ENCODE assay signal across 8 mouse cellular contexts in genomic region chr5:35574653-35575599, GRCm38 (mm10). TPM values are rescaled to one million over a fixed set of nuclear protein-coding genes. Genes with fewer than 3 reads are reported as not detected.
DNase-seq lines count a peak whose midpoint lies in the region; ATAC-seq and TF ChIP-seq lines count a peak whose summit lies in the region.

Gene Trmt44 (minus strand): TSS chr5:35575070.

- no peak for TF ChIP-seq CTCF in CH12.LX (conservative IDR thresholded peaks at IDR 0.05 in 1 of 2, IDR thresholded peaks at IDR 0.05 in 1 of 2; ENCODE audit: low read depth in 2 of 2, low read length in 2 of 2)
- TF ChIP-seq CTCF in liver, postnatal 0 days (IDR thresholded peaks at IDR 0.05; ENCODE audit: low read depth): no peak

- H3K9me3 ChIP-seq in CH12.LX (replicated peaks; ENCODE audit: low read length): no peaks in the 10 kb centered on the region
- no peaks in the 10 kb centered on the region for H3K9me3 ChIP-seq in forebrain, embryonic 12.5 days
- H3K9me3 ChIP-seq in liver, postnatal 0 days (ENCODE audit: low read length): no peaks in the 10 kb centered on the region
- no peaks in the 10 kb centered on the region for H3K9me3 ChIP-seq in neural tube, embryonic 14.5 days (ENCODE audit: control insufficient read depth, low read length)

- peak; percentile 81 for DNase-seq in CH12.LX (ENCODE audit: extremely low read depth)
- DNase-seq in c-Kit-positive CD71-positive TER-119-negative erythroid progenitor cells, embryonic 14.5 days (ENCODE audit: low read depth): peak; percentile 75
- DNase-seq in heart, postnatal 10 days: peak; percentile 96 to 97
- DNase-seq in large intestine, adult 2 months (ENCODE audit: low read depth, low spot score): peak; percentile 76
- peak; percentile 92 for DNase-seq in liver, postnatal 0 days
- DNase-seq in testis, postnatal 10 days (ENCODE audit: low spot score): peak; percentile 93

- TF ChIP-seq EP300 in CH12.LX (IDR thresholded peaks at IDR 0.05; ENCODE audit: low read length): no peak
- no peak for TF ChIP-seq EP300 in liver, postnatal 0 days (IDR thresholded peaks at IDR 0.05; ENCODE audit: low read depth)

- 4% methylated on average over 56 of the region's 56 CpGs for WGBS in forebrain, embryonic 12.5 days
- 3% methylated on average over 56 of the region's 56 CpGs for whole genome bisulfite sequencing in large intestine, adult 2 months
- 3% methylated on average over 56 of the region's 56 CpGs for WGBS in liver, postnatal 0 days (ENCODE audit: insufficient replicate concordance)
- 4% methylated on average over 56 of the region's 56 CpGs for WGBS in neural tube, embryonic 14.5 days

- ATAC-seq in forebrain, embryonic 12.5 days (ENCODE audit: low FRiP score): peak; percentile 97
- ATAC-seq in liver, postnatal 0 days: peak; percentile 98
- peak; percentile 97 for ATAC-seq in neural tube, embryonic 14.5 days (ENCODE audit: low read depth)

- H3K79me2 ChIP-seq in CH12.LX (replicated peaks; ENCODE audit: control insufficient read depth, extremely low read depth, insufficient read depth, poor library complexity, severe bottlenecking): 0 out of 2 replicates have a peak, but pooled peaks cover 6% of the 10 kb centered on the region

- H3K27me3 ChIP-seq in CH12.LX (replicated peaks): peaks cover 6% of the 10 kb centered on the region
- peaks cover 27% of the 10 kb centered on the region for H3K27me3 ChIP-seq in forebrain, embryonic 12.5 days
- H3K27me3 ChIP-seq in liver, postnatal 0 days (ENCODE audit: insufficient read depth, low read length): no peaks in the 10 kb centered on the region
- H3K27me3 ChIP-seq in neural tube, embryonic 14.5 days (ENCODE audit: control insufficient read depth, insufficient read depth, low read length): no peaks in the 10 kb centered on the region

- in situ Hi-C loops in CH12.LX (cut with MboI; ENCODE audit: low pct_ligation_motif_present, low pct_unique_long_range_greater_than_20kb, low sequenced_read_pairs): no loop called here

- H3K4me2 ChIP-seq in CH12.LX (ENCODE audit: insufficient read depth, low read depth, poor library complexity, severe bottlenecking): peak within 1 kb of the TSS; percentile 87
- H3K4me2 ChIP-seq in forebrain, embryonic 12.5 days: peak within 1 kb of the TSS; percentile 97
- peak within 1 kb of the TSS; percentile 83 for H3K4me2 ChIP-seq in liver, postnatal 0 days (ENCODE audit: low read depth, low read length)
- H3K4me2 ChIP-seq in neural tube, embryonic 14.5 days (ENCODE audit: low read depth, low read length): peak within 1 kb of the TSS; percentile 76

- TF ChIP-seq POLR2A in CH12.LX (IDR thresholded peaks at IDR 0.05; ENCODE audit: low read depth, low read length): peak; percentile 96

- peaks cover 6 to 9% of the 10 kb centered on the region in 2 experiments; a peak in 3 of 4 replicates for H3K4me1 ChIP-seq in CH12.LX (ENCODE audit: control insufficient read depth in 1 of 2, insufficient read depth in 2 of 2)
- H3K4me1 ChIP-seq in forebrain, embryonic 12.5 days: peaks cover 9% of the 10 kb centered on the region
- H3K4me1 ChIP-seq in liver, postnatal 0 days (ENCODE audit: insufficient read depth): peaks cover 12% of the 10 kb centered on the region
- peaks cover 8% of the 10 kb centered on the region; the same call in 1 of the 2 replicates for H3K4me1 ChIP-seq in neural tube, embryonic 14.5 days (ENCODE audit: control insufficient read depth, insufficient read depth, low read length)

- H3K36me3 ChIP-seq in CH12.LX (replicated peaks in 1 of 2; ENCODE audit: control insufficient read depth in 1 of 2, insufficient read depth in 1 of 2, low read length in 1 of 2): peaks cover 25 to 39% of the 10 kb centered on the region in 2 experiments
- H3K36me3 ChIP-seq in forebrain, embryonic 12.5 days (replicated peaks): peaks cover 31% of the 10 kb centered on the region
- peaks cover 28% of the 10 kb centered on the region for H3K36me3 ChIP-seq in liver, postnatal 0 days (replicated peaks; ENCODE audit: insufficient read depth, low read length)
- peaks cover 12% of the 10 kb centered on the region for H3K36me3 ChIP-seq in neural tube, embryonic 14.5 days (ENCODE audit: control insufficient read depth, insufficient read depth, low read length)

- no peak for TF ChIP-seq RAD21 in CH12.LX (IDR thresholded peaks at IDR 0.05; ENCODE audit: low read depth, low read length)

- intact Hi-C loops in heart, postnatal 10 days (cut with DNase I): no loop called here

- dilution Hi-C loops in CH12.LX (cut with MboI; ENCODE audit: extremely low pct_ligation_motif_present, extremely low pct_unique_long_range_greater_than_20kb, low sequenced_read_pairs): no loop called here

- H3K4me3 ChIP-seq in CH12.LX (replicated peaks in 1 of 3; ENCODE audit: low read depth in 2 of 3, low read length in 2 of 3, poor library complexity in 1 of 3): peak within 1 kb of the TSS; percentile 83 to 99 (median 95)
- peak within 1 kb of the TSS; percentile 97 for H3K4me3 ChIP-seq in forebrain, embryonic 12.5 days (replicated peaks)
- H3K4me3 ChIP-seq in liver, postnatal 0 days (ENCODE audit: low read depth, low read length): peak within 1 kb of the TSS; percentile 89
- H3K4me3 ChIP-seq in neural tube, embryonic 14.5 days (ENCODE audit: low read depth, low read length): peak within 1 kb of the TSS; percentile 93

- no peak within 1 kb of the TSS for H3K27ac ChIP-seq in CH12.LX (ENCODE audit: insufficient read depth, low read depth)
- peak within 1 kb of the TSS; percentile 88 for H3K27ac ChIP-seq in forebrain, embryonic 12.5 days
- peak within 1 kb of the TSS; percentile 82 for H3K27ac ChIP-seq in liver, postnatal 0 days (ENCODE audit: low read depth)
- peak within 1 kb of the TSS; percentile 92 for H3K27ac ChIP-seq in neural tube, embryonic 14.5 days (ENCODE audit: low read depth, low read length)

- H3K9ac ChIP-seq in CH12.LX (ENCODE audit: insufficient read depth, low read depth): peak within 1 kb of the TSS; percentile 72
- H3K9ac ChIP-seq in forebrain, embryonic 12.5 days: peak within 1 kb of the TSS; percentile 85
- H3K9ac ChIP-seq in liver, postnatal 0 days (replicated peaks): peak within 1 kb of the TSS; percentile 81
- peak within 1 kb of the TSS; percentile 68 for H3K9ac ChIP-seq in neural tube, embryonic 14.5 days (replicated peaks; ENCODE audit: low read depth, low read length)

TF ChIP-seq in CH12.LX, 34 proteins besides CTCF, POLR2A, EP300 and RAD21 (continues in another document):
- TF ChIP-seq RCOR1 (conservative IDR thresholded peaks at IDR 0.05; ENCODE audit: low read depth, low read length) (0 out of 2 replicates have a peak, but pooled peaks have one; percentile 44), GABPA (IDR thresholded peaks at IDR 0.05; ENCODE audit: insufficient replicate concordance, low read depth, low read length) (peak; percentile 31; the same call in 1 of the 2 replicates), POLR2AphosphoS2 (IDR thresholded peaks at IDR 0.05; ENCODE audit: low read depth, low read length) (peak; percentile 89), USF1 (IDR thresholded peaks at IDR 0.05; ENCODE audit: low read depth, low read length) (no peak), USF2 (conservative IDR thresholded peaks at IDR 0.05; ENCODE audit: low read depth, low read length) (no peak), BHLHE40 (IDR thresholded peaks at IDR 0.05; ENCODE audit: low read depth, low read length) (peak; percentile 57), ELF1 (IDR thresholded peaks at IDR 0.05; ENCODE audit: low read depth, low read length) (peak; percentile 100), KAT2A (IDR thresholded peaks at IDR 0.05; ENCODE audit: insufficient replicate concordance, low read length) (peak; percentile 94), E2F4 (IDR thresholded peaks at IDR 0.05; ENCODE audit: insufficient replicate concordance, low read depth, low read length) (peak; percentile 22; the same call in 1 of the 2 replicates), SIN3A (IDR thresholded peaks at IDR 0.05; ENCODE audit: low read length) (peak; percentile 99), MAZ (IDR thresholded peaks at IDR 0.05; ENCODE audit: low read depth, low read length) (no peak), SMC3 (IDR thresholded peaks at IDR 0.05; ENCODE audit: low read depth, low read length) (no peak), CHD1 (IDR thresholded peaks at IDR 0.05; ENCODE audit: low read depth, low read length) (no peak), JUND (conservative IDR thresholded peaks at IDR 0.05; ENCODE audit: low read depth, low read length) (peak; percentile 27; the same call in 1 of the 2 replicates), MEF2A (IDR thresholded peaks at IDR 0.05; ENCODE audit: borderline replicate concordance, low read depth, low read length) (peak; percentile 81), MYC (IDR thresholded peaks at IDR 0.05; ENCODE audit: low read depth, low read length) (no peak), ZKSCAN1 (IDR thresholded peaks at IDR 0.05; ENCODE audit: borderline replicate concordance, low read depth, low read length) (no peak; the same call in 1 of the 2 replicates), IRF4 (IDR thresholded peaks at IDR 0.05; ENCODE audit: low read depth, low read length) (no peak; the same call in 1 of the 2 replicates), ZNF384 (IDR thresholded peaks at IDR 0.05; ENCODE audit: low read depth, low read length) (no peak), MXI1 (IDR thresholded peaks at IDR 0.05; ENCODE audit: low read depth, low read length) (peak; percentile 95), ETS1 (conservative IDR thresholded peaks at IDR 0.05; ENCODE audit: low read depth, low read length) (peak; percentile 16; the same call in 1 of the 2 replicates), CHD2 (IDR thresholded peaks at IDR 0.05; ENCODE audit: low read length) (peak; percentile 75), MAX (IDR thresholded peaks at IDR 0.05; ENCODE audit: low read length) (peak; percentile 41; the same call in 1 of the 2 replicates), HCFC1 (IDR thresholded peaks at IDR 0.05; ENCODE audit: low read depth, low read length) (peak; percentile 95), PAX5 (IDR thresholded peaks at IDR 0.05; ENCODE audit: low read length) (no peak), ZMIZ1 (IDR thresholded peaks at IDR 0.05; ENCODE audit: low read depth, low read length) (peak; percentile 83), NRF1 (IDR thresholded peaks at IDR 0.05; ENCODE audit: low read depth, low read length) (peak; percentile 47; the same call in 1 of the 2 replicates), NELFE (IDR thresholded peaks at IDR 0.05; ENCODE audit: low read depth, low read length) (peak; percentile 94)

RNA-seq across cellular contexts. Expression of gene Trmt44, which starts in this region (rescaled TPM):
- total RNA-seq in CH12.LX (2012; rRNA removed) (7.9 and 10.3 TPM in 2 replicates), CH12.LX (2014; rRNA removed) (6.5 and 7.3 TPM in 2 replicates)
- 7.5 and 8.4 TPM in 2 replicates for polyA plus RNA-seq in CH12.LX (2012; ENCODE audit: insufficient read length, low read depth)
- polyA plus RNA-seq in forebrain, embryonic 12.5 days (2016; fragmentation: Nextera tagmentation; extraction: Ambion mirVana): 9.8 and 11.1 TPM in 2 replicates
- total RNA-seq in heart, postnatal 10 days (2021): 1 to 10 TPM; 3.4 TPM
- 3.9 and 5.3 TPM in 2 replicates for polyA plus RNA-seq in large intestine, adult 2 months (2012; rRNA removed)
- polyA plus RNA-seq in liver, postnatal 0 days (2015; fragmentation: Nextera tagmentation; extraction: Ambion mirVana): 1.5 and 1.7 TPM in 2 replicates
- polyA plus RNA-seq in neural tube, embryonic 14.5 days (2014; fragmentation: Nextera tagmentation; extraction: Ambion mirVana): 6.9 and 7.8 TPM in 2 replicates
